Mouse (Mus musculus) heart, adult 9 months (tissue): ENCODE results near the gene Ppil4.

Experiments used
- DNase-seq, 2 experiments: peaks; one replicate each; pipeline ENCODE4 v3.0.0; 2022; ENCODE audit warnings: low spot score in 2 of 2

The Ppil4 gene

DNA sequence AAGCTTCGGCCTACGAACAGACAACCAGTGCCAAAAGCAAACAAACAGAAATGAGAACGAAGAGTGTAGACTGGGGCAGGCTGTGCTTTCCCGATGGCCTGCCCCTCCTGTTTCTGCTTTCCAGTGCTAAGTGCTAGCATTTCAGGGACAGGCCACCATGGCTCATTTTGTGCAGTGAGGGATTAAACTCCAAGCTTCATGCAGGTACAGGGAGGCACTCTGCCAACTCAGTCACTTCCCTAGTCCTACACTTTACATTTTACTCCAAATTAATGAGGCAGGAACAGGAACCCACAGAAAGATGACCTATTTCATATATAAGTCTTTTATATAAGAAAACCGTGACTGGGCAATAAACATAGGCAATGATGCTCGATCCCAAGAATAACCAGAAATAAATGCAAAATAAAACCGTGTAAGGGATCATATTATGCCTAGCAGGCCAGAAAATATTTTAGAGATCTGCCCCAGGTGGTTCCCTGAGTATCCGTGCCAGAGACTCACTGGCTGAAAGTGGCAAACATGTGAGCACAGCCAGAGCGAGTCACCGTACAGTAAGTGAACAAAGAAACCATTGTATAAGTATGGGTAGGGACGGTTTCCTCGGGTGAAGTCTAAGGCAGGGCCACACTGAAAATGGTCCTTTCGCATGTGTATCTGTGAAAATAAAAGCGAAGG is 68.7 kb downstream of the Ppil4 start:
- no peak for DNase-seq

DNA sequence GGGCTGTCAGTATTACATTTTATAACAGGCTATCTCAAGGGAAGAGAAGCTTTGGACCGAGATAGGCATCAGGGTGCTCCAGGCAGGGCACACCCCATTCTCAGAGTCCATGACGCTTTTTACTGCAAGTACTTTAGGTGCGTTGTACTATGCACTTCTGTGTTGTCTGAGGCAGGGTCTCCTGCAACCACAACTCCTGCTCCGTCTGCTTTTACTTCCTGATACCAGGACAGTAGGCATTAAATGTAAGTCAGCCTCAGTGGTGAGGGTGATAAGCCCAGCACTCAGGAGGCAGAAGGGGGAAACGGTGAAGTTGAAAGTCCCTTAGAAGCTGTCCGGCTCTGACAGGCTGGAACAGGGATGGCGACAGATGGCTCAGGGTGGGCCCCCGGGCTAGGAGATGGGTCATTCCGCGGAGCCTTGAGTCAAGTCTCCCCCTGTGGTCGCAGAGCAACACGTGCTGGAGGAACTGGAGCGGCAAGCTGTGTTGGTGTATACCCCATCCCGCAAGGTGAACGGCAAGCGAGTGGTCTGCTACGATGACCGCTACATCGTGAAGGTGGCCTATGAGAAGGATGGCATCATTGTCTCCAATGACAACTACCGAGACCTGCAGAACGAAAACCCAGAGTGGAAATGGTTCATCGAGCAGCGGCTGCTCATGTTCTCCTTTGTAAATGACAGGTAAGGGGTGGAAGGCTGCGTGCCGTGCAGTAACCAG is 69.4 kb downstream of the Ppil4 start:
- no peak for DNase-seq

DNA sequence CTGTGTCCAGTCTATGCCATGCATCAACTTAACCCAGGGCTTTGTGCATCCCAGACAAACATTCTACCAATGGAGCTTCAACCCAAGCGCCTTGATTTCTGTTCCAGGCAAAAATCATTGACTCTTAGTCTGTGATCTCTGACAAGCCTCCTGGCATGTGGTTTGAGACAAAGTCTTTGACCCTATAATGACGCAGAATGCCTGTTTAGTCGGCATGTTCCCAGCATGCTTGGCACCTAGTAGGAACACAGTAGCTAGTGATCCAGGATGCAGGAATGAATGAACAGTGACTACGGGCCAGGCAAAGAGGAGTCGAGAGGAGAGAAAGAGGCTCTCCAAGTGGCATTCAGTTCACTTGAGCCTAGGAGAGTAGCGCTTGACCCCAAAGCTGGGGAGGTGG is 70.7 kb downstream of the Ppil4 start:
- DNase-seq: no peak

GRCm38 (mm10) chr10:7864184-7864583 is 71.5 kb downstream of the Ppil4 start:
- no peak for DNase-seq

- DNase-seq: no peak
Measured at GRCm38 (mm10) chr10:7864806-7865205, 72.1 kb downstream of the Ppil4 start.

DNA sequence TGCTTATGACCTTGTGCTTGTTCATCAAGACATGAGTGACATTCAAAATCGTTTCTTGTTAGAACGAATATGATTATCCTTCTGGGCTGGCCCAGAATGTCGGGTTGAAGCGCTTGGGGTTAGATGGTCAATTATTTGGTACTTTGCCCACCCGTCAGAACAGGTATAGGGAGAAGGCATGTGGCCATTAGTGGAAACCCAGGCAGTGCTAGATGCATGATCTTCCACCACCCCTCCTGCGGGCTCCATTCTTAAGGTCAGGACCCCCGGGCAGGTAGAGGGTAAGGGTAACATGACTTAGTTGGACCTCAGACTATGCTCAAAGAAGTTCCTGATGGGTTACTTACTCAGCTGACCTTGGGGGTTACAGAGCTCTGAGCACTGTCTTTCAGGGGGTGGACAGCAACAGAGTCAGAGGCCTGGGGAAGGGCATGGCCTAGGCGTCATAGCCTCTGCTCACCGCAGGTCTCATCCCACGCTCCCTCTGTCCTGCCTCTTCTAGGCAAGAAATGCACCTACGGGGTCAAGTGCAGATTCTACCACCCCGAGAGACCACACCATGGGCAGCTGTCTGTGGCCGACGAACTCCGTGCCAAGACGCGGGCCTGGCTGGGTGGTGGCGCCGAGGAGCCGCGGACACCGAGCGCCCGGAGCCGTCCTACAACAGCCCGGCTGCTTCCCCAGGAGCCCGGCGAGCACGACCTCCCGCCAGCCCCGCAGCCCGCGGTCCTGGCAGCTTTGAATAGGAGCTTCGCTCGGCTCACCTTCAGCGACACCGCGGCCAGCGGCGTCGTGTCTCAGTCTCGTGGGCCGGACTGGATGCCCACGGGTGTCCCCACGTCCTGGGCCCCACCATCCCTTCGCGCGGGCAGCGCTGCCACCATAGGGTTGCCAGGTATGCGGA is 74.3 kb downstream of the Ppil4 start:
- no peak for DNase-seq

DNA sequence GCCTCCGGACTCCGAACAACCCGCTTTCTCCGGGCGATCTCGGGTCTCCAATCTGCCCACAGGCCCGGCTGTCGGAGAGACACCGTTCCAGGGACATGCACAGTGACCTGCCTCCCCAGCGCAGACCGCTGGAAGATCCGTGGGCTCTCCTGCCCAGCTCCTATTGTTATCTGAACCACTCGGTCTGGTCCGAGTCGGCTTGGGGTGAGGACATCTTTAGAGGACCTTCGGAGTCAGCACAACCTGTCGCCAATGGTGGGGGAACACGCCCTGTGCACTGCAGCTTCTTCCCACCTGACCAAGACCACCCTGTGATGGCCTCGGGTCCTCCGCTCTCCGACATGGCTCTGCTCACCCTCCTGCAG is 75.0 kb downstream of the Ppil4 start:
- DNase-seq: no peak

DNA sequence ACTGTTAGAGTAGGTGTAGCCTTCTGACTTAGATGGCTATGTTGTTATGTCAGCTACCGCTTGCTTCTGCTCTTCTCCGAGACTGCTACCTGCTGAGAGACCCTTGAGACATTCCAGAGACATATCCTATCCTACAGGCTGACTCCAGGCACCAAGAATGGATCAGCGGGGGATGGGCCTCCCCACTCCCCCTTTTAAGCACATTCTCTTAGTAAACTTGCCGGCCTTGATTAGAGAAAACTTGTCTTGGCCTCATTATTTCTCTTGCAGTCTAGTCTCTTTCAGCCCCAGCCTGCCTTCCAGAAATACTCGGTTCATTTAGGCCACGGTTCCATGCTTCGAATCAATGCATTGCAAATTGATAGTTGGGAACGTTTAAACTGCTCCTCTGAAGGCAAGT is 77.1 kb downstream of the Ppil4 start:
- no peak for DNase-seq

- DNase-seq: peak; percentile 22 to 26
Measured at GRCm38 (mm10) chr10:7870571-7871315, 78.1 kb downstream of the Ppil4 start.

GRCm38 (mm10) chr10:7871381-7872020 is 78.8 kb downstream of the Ppil4 start:
- no peak for DNase-seq
